Mouse (Mus musculus) cortical plate, adult 2 months (tissue): ENCODE data around the gene Thnsl2.

Source experiments
- CTCF ChIP-seq: fragments of 200-500 bp; IDR thresholded peaks from 2 replicates; pipeline ENCODE4 v1.5.1; 2011; ENCODE audit warnings: mild to moderate bottlenecking, control low read depth, low read length; ENCODE audit not compliant: insufficient read depth; ENCODE audit errors: extremely low read depth
- POLR2A ChIP-seq: fragments of 200-500 bp; IDR thresholded peaks from 2 replicates; pipeline ENCODE4 v1.6.1; 2011; ENCODE audit warnings: mild to moderate bottlenecking, low read length, control low read depth; ENCODE audit not compliant: insufficient read depth; ENCODE audit errors: extremely low read depth

GRCm38 (mm10) chr6:71162269-71162668, 18.0 kb upstream of the Thnsl2 start:
- no peak for TF ChIP-seq CTCF
- no peak for TF ChIP-seq POLR2A
